Mouse (Mus musculus) bone marrow, adult 2 months (tissue): ENCODE results near the gene Trim43a.
"Not testable (repeated sequence)": the region's sequence is repeated elsewhere in the genome, so short reads cannot be mapped to it uniquely, and the experiment has no call there.

Source experiments
- CTCF ChIP-seq: fragments of 200-500 bp; IDR thresholded peaks from 2 replicates; pipeline ENCODE4 v1.5.1; 2011; ENCODE audit warnings: low read length, control low read depth; ENCODE audit not compliant: control insufficient read depth, insufficient read depth
- POLR2A ChIP-seq: fragments of 200-500 bp; IDR thresholded peaks from 2 replicates; pipeline ENCODE4 v1.6.1; 2011; ENCODE audit warnings: low read depth, mild to moderate bottlenecking, control low read depth, low read length, borderline replicate concordance; ENCODE audit not compliant: control insufficient read depth

GRCm38 (mm10) chr9:88638125-88638524 is 57.4 kb downstream of the Trim43a start:
- not testable (repeated sequence) for TF ChIP-seq CTCF, POLR2A
